8 mouse cellular contexts compared by ENCODE assay signal in the genomic region with DNA sequence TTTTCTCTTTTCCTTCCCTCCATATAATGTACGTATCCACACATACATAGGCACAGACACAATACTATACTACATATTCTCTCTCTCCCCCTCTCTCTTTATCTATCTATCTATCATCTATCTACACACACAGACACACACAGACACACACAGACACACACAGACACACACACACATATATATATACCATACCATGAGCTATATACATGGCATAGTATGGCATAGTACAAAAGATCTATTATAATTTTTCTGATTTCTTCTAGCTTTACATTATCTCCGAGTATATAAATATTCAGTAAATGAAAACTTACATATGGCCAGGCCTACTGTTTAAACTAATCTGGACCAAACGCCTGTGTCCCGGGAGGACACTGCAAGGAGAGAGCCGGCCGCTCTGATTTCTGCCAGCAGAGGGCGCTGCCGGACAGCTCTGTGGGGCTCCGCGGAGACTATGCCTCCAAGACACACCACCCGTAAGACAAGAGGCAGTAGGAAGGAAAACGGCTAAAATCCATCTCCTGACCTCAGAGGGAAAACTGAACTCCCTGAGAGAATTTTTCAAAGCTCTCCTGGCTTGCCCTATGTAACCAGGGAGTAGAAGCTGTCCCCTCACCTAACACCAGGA. TPM values are rescaled to one million over a fixed set of nuclear protein-coding genes. Genes with fewer than 3 reads are reported as not detected.
A peak's percentile ranks its signal among the peaks of the same experiment; 100 is the strongest.
DNase-seq lines count a peak whose midpoint lies in the region; ATAC-seq lines count a peak whose summit lies in the region.

No protein-coding gene starts in this region.

- WGBS in hindbrain, embryonic 14.5 days: 8% methylated on average over 12 of the region's 12 CpGs

- no peak overlapping the region for H3K4me2 ChIP-seq in hindbrain, embryonic 14.5 days (replicated peaks)

- H3K9ac ChIP-seq in hindbrain, embryonic 14.5 days: no peak overlapping the region

- peak; percentile 78 for ATAC-seq in hindbrain, embryonic 14.5 days (ENCODE audit: low FRiP score)

- 0 out of 2 replicates have a peak, but pooled peaks cover 8% of the 10 kb centered on the region for H3K4me1 ChIP-seq in hindbrain, embryonic 14.5 days (replicated peaks; ENCODE audit: control insufficient read depth, insufficient read depth, low read length)

- H3K4me3 ChIP-seq in hindbrain, embryonic 14.5 days (replicated peaks; ENCODE audit: low read length): no peak overlapping the region

- H3K27me3 ChIP-seq in hindbrain, embryonic 14.5 days (ENCODE audit: control insufficient read depth, insufficient read depth, low read length): no peaks in the 10 kb centered on the region

- no peaks in the 10 kb centered on the region for H3K9me3 ChIP-seq in hindbrain, embryonic 14.5 days (ENCODE audit: control insufficient read depth, low read length)

- H3K27ac ChIP-seq in hindbrain, embryonic 14.5 days: no peak overlapping the region

- DNase-seq in Muller cell, postnatal 12 days (ENCODE audit: inconsistent ontology term): peak; percentile 63
- peak; percentile 97 to 99 for DNase-seq in cerebellum, postnatal 10 days
- peak; percentile 66 to 88 for DNase-seq in frontal cortex, postnatal 14 days (ENCODE audit: low spot score in 2 of 2)
- peak; percentile 93 for DNase-seq in hindbrain, embryonic 14.5 days (ENCODE audit: low spot score)
- DNase-seq in layer of hippocampus, postnatal 36 days: peak; percentile 79 to 83
- DNase-seq in lung, postnatal 25 days (ENCODE audit: low spot score): peak; percentile 81
- DNase-seq in retina, embryonic 14.5 days (ENCODE audit: low spot score): peak; percentile 94
- DNase-seq in thymus, postnatal 36 days: peak; percentile 73 to 80

- no peaks in the 10 kb centered on the region for H3K36me3 ChIP-seq in hindbrain, embryonic 14.5 days (replicated peaks; ENCODE audit: control insufficient read depth, insufficient read depth)

RNA-seq across cellular contexts. Expression of gene Thrsp, which starts 7.2 kb away (rescaled TPM):
- 1.8 and 2.2 TPM in 2 replicates for polyA plus RNA-seq in hindbrain, embryonic 14.5 days (2014; fragmentation: Nextera tagmentation; extraction: Ambion mirVana)
- total RNA-seq in layer of hippocampus, postnatal 36 days (2021): 10 to 100 TPM; 36.2 to 45.8 TPM

RNA-seq across cellular contexts. Expression of gene Ndufc2, which starts 24.9 kb away (rescaled TPM):
- 499 and 550 TPM in 2 replicates for polyA plus RNA-seq in hindbrain, embryonic 14.5 days (2014; fragmentation: Nextera tagmentation; extraction: Ambion mirVana)
- 100 to 1,000 TPM; 221 to 238 TPM for total RNA-seq in layer of hippocampus, postnatal 36 days (2021)

RNA-seq across cellular contexts. Expression of gene Kctd14, which starts 26.4 kb away (rescaled TPM):
- polyA plus RNA-seq in hindbrain, embryonic 14.5 days (2014; fragmentation: Nextera tagmentation; extraction: Ambion mirVana): 0.90 and 1.5 TPM in 2 replicates
- 1 to 10 TPM; 4.3 to 4.8 TPM for total RNA-seq in layer of hippocampus, postnatal 36 days (2021)

RNA-seq across cellular contexts. Expression of gene Alg8, which starts 53.3 kb away (rescaled TPM):
- 10.4 and 11.1 TPM in 2 replicates for polyA plus RNA-seq in hindbrain, embryonic 14.5 days (2014; fragmentation: Nextera tagmentation; extraction: Ambion mirVana)
- total RNA-seq in layer of hippocampus, postnatal 36 days (2021): 10 to 100 TPM; 10.6 to 12.0 TPM

RNA-seq across cellular contexts. Expression of gene Ints4, which starts 56.0 kb away (rescaled TPM):
- polyA plus RNA-seq in hindbrain, embryonic 14.5 days (2014; fragmentation: Nextera tagmentation; extraction: Ambion mirVana): 42.8 and 50.3 TPM in 2 replicates
- 10 to 100 TPM; 31.5 to 32.4 TPM for total RNA-seq in layer of hippocampus, postnatal 36 days (2021)
